Mouse (Mus musculus): ENCODE results near the gene Arhgef17.

Gene Arhgef17

DNA sequence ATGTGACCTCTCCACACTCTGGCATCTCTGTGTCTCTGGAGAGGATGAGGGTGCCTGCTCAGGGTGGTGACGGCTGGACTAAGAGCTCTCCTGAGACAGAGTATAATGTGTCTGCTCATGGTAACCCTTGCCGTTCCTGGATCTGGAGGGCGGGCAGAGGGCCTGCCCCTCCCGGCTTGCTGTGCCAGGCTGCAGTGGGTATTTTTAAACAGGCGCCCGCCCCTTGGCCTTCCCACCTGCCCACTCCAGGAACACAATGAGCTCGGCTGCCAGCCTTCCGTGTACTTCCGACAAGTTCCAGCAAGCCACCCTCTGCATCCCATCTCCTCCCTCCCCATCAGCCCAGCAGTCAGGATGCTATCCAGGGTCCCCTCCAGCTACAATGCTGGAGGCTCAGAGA, 20.1 kb downstream of the Arhgef17 start:
- no peak for DNase-seq (ENCODE audit: low spot score)

DNA sequence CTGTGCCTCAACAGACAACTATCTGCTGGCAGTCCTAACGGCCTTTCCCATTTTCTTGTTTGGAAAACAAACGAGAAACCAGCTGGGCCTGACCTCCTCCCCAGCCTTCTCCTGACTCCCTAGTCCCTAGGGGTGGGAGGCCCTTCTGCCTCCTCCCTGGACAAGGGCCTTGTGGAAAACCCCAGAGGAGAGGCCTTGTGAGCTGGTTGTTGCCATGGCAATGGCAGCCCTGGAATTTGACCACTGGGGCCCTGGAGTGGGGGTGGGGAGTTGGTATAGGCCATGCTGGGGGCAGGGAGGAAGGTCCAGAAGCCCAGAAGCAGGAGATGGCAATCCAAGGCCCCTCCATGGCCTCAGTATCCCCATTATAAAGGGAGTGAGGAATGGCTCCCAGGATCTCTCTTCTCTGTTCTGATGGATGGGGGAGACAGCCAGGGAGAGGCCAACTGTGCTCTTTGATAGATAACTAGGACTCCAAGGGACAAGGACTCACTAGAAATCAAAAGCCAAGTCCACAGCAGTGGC, 20.6 kb downstream of the Arhgef17 start:
- DNase-seq (ENCODE audit: low spot score) = peak; percentile 83

DNA sequence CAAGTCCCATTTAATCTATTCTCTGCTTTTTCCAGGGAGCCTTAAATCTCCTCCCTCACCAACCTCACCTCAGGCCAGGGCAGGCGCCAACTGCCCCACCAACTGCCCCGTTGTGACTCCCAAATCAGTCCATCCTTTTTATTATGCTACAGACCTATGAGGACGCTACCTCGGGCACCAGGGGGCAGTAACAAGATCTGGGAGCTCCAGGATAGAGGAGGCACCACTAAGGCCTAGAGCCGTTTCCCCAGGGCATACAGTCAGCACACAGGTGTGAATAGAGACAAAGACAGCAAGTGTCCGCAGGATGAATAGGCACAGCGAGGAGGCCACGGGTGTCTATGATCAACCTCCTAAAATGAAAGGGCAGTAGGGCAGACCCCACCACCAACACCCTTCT, 23.3 kb downstream of the Arhgef17 start:
- no peak for DNase-seq (ENCODE audit: low spot score)

DNA sequence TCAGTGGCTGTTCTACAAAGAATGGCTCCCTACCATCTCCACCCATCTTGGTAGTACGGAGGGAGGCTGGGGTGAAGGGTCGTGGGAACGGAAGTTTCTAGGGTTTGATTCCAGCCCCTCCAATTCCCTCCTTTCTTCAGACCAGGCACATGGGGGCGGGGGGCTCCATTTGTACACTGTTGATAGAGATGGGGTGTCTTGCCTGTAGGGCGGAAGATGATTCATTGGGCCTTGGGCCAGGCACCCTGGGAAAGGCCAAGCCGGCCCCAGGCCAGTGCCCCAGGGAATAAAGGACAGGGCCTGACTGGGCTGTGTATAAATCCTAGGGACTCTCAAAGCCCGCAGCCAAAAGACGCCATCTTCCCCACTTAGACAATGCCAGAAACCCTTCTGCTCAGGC, 23.8 kb downstream of the Arhgef17 start:
- DNase-seq (ENCODE audit: low spot score) = no peak

DNA sequence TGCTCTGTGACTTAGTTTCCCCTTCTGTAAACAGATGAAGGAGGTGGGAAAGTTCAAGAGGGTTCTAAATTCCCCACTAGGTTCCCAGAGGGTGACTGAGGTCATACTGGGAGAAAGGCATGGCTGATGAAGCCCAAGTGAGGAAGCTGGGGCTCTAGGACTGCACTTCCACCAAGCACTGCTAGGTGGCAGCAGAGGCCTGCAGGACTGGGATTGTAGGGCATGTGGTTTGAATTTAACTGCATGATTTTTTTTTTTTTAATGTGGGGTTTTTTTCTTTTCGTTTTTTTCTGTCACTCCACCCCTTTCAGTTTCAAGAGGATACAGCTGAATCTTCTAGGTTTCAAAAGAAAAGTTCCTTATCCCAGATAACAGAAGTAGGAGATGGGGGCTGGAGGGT, 24.7 kb downstream of the Arhgef17 start:
- DNase-seq (ENCODE audit: low spot score) = peak; percentile 54

DNA sequence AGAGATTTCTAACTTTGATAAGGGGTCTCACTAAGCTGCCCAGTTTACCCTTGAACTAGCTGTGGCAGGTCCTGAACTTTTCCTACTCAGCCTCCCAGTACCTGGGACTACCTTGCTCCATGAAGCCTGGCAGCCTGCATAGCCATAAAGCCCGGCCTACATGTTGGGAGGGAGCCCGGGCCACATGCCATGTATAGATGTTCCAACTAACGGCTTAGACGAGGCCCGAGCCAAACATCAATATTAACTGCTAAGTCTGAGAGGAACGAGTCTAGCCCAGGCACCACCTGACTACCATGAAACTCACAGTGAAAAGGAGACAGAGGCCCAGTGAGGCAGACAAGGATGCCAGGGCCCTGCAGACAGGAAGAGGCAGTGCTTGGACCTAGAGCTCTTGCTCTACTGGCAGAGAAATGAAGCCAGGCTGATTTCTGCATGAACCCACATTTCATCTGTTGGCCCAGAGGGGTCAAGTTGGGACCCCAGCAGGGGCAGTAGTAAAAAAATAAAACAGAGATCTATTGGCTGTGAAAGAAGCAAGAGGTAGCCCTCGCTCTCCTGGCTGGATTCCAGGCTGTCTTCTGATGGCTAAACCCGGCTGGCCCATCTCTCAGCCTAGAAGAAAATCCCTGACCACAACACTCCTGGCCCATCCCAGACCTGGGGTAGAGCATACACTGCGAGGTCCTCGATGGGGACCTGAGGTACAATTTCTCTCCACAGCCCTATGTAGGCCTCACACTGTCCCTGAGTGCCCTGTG, 25.7 kb downstream of the Arhgef17 start:
- DNase-seq (ENCODE audit: low spot score) = no peak

DNA sequence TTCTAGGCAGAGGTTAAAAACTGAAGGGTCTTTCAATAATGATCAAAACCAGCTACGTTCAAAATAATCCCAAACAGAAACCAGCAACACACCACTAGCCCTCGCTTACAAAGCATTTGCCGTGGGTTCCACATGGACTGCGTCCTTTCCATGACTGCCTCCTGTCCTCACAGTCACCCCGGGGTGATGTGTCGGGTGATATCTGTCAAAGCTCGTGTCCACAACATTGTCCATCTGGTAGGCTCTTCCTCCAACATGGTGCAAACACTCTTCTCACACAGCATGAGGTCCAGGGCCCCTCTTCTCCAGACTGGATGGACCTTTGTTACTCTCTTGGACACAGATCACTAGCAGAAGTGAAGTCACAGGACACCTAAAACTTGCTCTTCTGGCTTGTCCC, 26.9 kb downstream of the Arhgef17 start:
- no peak for DNase-seq (ENCODE audit: low spot score)

DNA sequence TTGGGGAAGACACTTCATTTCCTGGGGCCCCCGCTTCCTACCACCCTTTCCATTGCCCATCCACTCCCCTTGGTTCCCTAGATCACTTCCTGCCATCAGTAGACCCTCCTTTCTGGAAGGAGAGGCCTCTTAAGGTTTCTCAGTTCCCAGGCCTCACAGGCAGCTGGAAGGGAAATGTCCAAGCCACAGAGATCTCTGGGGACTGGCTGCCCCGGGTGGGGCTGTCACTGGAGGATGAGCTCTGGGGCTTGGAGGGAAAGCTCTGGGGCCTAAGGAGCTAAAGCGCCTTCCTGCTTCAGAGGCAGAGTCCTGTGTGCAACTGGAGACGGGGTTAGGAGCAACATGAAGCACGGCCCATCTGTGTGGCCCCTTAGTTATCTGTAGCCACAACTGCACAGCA, 27.3 kb downstream of the Arhgef17 start:
- DNase-seq (ENCODE audit: low spot score) = no peak

DNA sequence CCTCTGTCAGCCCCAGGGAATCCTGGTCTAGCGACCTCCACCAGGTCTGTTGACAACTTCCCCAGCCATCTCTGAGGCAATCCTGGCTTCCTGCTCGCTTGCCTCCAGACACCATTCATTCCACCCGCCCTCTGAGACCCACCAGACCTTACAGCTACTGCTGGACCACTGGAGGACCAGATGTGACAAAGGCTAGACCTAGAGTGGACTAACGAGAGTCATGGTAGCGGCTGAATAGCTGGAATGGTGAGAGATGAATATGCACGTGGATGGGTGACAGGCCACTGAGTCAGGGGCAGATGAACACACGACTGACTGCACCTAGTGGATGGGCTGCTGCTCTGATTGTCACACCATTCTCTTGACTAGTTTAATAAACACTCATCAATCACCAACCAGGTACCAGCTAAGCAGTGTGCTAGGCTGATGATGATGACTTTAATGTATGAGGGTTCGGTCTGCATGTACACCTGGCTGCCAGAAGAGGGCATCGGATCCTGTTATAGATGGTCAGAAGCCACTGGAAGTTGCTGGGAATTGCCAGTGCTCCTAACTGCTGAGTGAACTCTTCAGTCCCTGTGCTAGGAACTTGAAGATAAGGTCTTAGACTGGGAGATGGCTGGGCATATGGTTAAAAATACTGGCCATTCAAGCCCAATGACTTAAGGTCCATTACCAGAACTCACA, 29.3 kb downstream of the Arhgef17 start:
- DNase-seq (ENCODE audit: low spot score) = no peak

DNA sequence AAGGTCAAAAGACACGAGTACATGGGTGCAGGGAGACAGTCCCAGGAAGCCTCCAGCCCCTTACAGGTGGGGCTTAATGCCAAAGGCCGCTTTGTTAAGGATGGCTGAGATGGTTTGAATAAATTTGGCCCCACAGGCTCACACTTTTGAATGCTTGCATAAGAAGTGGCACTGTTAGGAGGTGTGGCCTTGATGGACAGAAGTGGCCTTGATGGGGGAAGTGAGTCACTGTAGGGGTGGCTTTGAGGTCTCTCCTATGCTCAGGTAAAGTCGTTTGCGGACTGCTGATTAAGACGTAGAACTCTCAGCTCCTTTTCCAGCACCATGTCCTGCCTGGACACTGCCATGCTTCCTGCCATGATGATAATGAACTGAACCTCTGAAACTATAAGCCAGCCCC, 34.1 kb downstream of the Arhgef17 start:
- no peak for DNase-seq (ENCODE audit: low spot score)

DNA sequence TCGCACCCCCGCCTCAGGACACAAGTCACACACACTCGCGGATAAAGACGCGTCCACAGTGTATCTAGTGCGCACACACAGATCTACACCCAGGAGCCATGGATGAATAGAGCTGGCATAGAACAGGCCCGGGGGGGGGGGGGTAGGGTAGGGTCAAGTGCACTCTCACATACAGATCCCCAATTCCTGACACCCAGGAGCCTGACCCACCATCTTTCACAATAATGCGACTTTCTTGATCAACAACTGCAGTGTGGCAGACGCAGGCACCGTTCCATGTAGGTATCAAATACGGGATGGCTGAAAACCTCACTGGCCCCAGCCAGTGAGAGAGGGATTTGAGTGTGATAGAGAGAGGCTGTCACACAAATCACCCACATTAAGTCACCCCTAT, 37.1 kb downstream of the Arhgef17 start:
- no peak for DNase-seq (ENCODE audit: low spot score)

DNA sequence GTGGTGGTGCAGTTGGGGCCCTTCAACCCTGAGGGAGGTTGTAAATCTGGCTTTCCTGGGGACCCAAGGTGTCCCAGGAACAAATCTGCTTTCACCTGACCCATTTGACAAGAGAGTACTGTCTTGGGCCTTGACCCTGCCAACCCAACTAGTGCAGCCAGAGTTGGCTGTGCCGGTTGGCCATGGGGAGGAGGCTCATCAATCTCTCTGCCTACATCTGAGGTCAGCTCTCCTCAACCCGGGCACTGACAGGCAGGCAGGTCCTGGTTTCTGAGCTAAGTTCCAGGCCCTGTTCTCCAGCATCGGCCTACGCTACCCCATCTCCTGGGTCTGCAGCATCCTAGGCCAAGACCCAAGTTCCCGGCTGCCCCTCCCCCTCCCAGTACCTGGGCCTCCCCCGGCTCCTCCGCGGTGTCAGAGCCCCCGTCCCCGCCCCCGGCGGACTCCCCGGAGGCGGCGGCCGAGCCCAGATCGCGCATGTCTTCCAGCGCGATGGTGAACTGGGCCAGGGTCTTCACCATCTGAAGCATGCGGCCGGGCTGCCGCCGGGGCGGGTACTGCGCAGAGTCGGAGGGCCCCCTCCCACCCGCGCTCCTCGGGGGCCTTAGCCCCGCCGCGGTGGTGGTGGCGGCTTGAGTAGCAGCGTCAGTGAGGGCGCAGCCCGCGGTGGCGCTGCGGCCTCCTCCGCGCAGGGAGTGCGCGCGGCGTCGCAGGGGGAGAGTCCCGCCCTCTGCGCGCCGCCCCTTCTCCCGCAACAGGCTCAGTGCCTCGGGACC, 37.7 kb downstream of the Arhgef17 start:
- DNase-seq (ENCODE audit: low spot score) = no peak

DNA sequence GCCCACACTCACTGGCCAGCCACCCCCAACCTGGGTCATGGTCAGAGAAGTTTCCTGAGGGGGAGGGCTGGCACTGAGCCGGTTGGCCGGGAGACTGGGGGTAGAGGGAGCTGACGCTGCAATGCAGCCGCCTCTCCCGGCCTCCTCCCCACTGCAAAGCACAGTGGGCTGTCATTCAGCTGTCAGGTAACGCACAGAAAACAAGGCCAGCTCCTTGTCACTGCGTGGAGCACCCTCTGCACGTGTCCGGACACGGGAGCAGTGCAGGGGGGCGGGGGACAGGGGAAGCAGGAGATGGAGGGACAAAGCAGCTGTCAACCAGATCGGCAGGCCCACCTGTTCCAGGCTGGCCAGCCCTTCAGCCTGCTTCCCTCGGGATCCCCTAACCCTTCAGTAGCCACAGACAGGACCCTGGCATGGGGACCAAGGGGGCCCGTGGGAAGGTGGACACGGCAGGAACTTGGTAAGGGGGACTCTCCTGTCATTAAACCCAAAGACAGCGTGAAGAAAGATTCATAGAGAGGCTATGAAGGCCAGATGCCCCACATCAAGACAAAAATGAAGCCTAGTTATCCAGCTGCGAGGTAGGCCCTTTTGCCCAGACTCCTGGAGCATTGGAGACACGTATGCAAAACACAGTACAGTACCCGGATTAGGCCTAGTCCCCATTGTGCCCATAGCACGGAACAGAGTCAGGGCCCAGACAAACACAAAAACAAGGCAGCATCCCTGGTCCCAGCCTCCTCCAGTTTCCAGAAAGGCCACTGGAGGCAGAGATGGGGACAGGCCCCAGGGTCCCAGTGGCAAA, 38.5 kb downstream of the Arhgef17 start:
- DNase-seq (ENCODE audit: low spot score) = no peak

DNA sequence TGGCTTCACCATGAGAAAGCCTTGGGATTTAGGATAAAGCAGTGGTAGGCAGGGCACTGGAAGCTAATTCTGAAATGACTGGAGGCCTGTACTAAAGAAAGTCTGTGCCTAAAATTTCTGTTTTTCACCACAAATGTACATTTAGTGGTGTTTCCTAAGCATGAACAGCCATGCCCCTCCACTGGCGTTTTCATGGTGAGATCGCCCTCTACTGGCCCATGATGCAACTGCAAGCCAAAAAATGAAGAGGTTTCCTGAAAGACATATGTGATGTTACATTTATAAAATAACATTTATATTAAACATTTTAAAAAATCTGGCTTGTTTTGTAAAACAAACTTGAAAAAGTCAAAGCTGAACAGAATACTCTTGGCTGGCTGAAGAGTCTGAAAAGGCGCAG, 45.4 kb downstream of the Arhgef17 start:
- no peak for DNase-seq (ENCODE audit: low spot score)

DNA sequence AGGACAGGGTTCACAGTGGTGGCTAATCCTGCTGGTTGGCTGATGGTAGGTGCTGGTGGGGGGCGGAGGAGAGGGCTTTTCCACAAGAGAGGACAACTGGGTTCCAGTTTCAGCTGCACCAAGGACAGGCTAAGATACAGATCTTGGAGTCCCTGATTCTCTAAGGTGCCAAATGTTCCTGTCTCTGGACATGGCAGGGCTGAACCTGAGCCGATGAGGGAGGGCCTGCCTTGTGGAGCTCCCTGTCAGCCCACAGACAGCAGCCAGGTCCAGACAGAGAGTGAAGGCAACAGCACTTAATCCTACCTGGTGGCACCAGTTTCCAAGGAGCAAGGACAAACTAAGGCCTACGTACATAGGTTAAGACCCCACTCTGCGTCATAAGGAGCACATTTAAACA, 47.4 kb downstream of the Arhgef17 start:
- no peak for DNase-seq (ENCODE audit: low spot score)

DNA sequence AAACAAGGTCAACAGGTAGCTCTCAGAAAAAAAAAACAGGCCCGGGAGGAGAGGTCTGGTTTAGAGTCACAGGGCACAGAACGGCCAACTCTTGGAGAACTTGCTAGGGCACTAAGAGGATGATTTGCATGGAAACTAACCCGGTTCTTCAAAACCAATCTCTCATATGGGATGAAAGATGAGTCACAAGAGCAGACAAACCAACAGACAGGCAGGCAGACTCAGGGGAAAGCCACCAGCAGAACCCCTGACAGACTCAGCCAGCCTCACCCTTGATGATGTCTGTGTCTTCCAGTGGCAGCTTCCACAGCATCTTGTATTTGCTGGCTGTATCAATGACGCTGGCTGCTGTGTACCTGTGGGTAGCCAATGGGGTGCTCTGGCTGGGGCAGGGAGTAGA, 50.0 kb downstream of the Arhgef17 start:
- DNase-seq (ENCODE audit: low spot score) = no peak

DNA sequence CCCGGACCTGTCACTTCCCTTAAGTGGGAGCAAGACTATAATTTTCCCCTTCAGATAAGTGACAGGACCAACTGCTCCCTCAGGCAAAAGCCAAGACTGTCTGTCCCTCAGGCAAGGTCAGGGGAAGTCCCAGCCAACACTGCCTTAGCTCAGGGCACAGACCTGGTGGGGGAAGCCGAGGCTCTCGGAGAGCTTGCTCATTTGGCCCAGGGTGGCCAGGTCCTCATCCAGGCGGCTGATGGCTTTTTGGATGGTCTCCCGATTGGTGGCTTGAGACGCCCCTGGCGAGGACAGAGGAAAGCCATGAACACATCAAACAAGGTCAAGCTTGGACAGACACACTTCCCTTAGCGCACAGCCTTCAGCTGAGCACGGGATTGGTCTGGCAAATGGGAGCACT, 50.4 kb downstream of the Arhgef17 start:
- DNase-seq (ENCODE audit: low spot score) = no peak

DNA sequence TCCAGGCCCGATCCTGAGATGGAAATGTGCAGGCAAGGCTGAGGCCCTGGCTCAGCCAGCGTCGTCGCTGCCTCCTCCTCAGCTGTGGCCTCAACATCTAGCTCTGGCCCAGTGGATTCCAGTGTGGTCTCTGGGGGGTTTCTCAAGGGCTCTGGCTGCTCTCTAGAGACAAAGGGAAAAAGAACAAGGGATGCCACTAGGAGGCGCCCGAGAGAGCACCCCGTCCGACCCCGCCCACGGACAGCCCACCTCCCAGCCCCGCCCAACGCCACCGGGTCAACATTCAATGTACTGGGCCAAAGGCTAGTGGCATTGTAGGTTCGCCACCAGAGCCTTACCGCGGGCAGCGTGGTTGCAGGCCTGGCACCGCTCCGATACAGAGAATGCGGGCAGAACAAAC, 52.3 kb downstream of the Arhgef17 start:
- DNase-seq (ENCODE audit: low spot score) = peak; percentile 58

DNA sequence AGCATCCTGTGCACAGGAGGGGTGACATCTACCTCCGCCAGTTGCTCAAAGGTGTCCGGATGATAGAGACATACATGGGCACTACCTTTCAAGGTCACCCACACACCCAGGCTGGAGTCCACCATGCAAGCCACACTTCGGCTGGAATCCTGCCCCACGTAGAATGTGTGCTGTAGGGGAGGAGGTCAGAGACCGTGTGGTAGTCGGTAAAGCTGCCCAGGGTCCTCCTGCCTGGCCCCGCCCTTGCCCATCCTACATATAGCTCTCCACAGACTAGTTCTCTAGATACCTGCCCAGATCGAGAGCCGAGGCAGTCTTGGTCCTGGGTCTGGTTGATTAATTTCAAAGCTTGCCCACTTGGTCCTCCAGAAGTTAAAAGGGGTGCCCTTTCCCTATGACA, 55.1 kb downstream of the Arhgef17 start:
- DNase-seq (ENCODE audit: low spot score) = no peak

DNA sequence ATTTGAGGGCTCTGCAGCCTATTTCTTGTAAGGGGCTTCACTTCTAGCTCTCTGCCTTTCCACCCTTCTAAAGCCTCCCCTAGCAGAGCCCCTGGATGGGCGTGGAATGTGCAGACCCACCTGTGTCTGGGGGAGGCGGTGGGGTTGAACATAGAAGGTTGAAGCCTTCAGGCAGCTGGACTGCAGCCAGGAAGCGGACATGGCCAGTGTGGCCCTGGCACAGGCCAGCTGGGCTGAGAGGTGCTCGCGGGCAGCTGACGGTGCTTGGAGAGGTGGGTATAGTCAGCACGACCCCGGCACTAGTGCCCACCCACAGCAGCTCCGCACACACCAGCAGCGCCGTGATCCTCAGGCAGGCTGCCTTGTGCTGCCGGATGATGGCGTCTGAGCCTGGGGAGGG, 55.6 kb downstream of the Arhgef17 start:
- DNase-seq (ENCODE audit: low spot score) = no peak

DNA sequence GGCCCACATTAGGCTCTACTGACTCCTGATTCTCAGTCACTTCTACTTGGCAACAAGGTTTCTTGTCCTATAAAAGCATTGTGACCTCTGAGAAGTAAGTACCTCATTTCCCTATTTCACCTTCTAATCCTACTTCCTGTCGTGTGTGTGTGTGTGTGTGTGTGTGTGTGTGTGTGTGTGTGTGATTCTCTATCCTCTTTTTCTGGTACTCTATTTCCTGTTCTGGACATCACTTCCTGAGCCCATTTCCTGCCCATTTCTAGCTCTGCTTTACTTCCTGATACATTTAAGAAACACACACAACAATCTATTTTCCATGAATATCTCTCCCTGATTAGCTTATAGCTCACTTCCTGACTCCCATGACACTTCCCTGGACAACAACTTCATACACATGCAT, 56.1 kb downstream of the Arhgef17 start:
- no peak for DNase-seq (ENCODE audit: low spot score)

DNA sequence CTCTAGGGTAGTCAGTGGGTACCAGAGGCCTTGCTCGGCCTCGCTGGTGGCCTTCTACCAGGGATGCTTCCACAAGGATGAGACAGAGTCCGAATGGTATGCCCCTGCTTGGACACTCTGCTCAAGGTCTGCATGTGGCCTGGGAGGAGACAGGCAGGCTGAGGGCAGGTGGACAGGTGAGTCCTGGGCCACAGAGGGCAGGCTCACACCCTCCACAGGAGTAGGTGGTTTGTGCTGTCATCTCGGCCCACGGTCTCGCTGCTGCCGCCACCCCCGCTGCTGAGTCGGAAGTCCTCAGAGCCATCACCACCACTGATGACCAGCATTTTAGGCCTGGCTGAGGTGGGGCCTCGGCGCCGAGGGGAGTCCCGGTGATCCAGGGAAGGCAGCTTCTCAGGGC, 58.7 kb downstream of the Arhgef17 start:
- no peak for DNase-seq (ENCODE audit: low spot score)
